Comparison of ENCODE assay signal across 1 mouse cellular context in the genomic region with DNA sequence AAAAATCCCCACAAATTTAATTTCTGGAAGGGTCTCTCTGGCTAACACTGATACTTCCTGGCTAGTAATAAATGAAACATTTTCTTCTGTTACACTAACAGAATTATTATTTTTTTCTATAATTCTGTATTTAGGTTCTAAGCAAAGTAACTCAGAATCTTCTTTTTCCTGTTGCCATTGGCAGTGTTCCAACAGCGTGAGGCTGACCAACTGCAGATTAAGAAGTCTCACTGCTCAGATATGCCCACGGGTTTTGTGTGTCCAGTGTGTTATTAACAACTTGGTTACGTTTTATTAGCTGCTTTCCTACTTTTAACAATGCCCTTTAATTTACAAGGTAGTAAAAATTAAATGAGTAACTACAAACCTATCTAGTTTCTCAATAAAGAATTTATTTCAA.
TF ChIP-seq lines count a peak whose summit lies in the region.

No protein-coding gene starts in this region.

TF ChIP-seq in MEL, 35 proteins besides CTCF, POLR2A, EP300 and RAD21 (continued from another document):
- TF ChIP-seq ZC3H11A (IDR thresholded peaks at IDR 0.05; ENCODE audit: low read depth, low read length) (no peak), MAX (IDR thresholded peaks at IDR 0.05; ENCODE audit: low read length) (no peak), TAL1 (IDR thresholded peaks at IDR 0.05; ENCODE audit: low read length) (peak; percentile 51), RCOR1 (IDR thresholded peaks at IDR 0.05; ENCODE audit: low read depth, low read length) (peak; percentile 43; the same call in 1 of the 2 replicates), CHD2 (IDR thresholded peaks at IDR 0.05; ENCODE audit: low read length) (no peak), GABPA (IDR thresholded peaks at IDR 0.05; ENCODE audit: low read depth, low read length) (no peak), MXI1 (IDR thresholded peaks at IDR 0.05; ENCODE audit: low read depth, low read length) (no peak), TCF12 (IDR thresholded peaks at IDR 0.05; ENCODE audit: low read depth, low read length) (no peak), MYB (IDR thresholded peaks at IDR 0.05; ENCODE audit: low read depth, low read length) (0 out of 2 replicates have a peak, but pooled peaks have one; percentile 28), GATA1 (IDR thresholded peaks at IDR 0.05; ENCODE audit: low read depth, low read length) (peak; percentile 52; the same call in 1 of the 2 replicates), ZNF384 (IDR thresholded peaks at IDR 0.05; ENCODE audit: low read depth, low read length) (no peak), KAT2A (conservative IDR thresholded peaks at IDR 0.05; ENCODE audit: low read depth, low read length) (no peak), POLR2AphosphoS5 (IDR thresholded peaks at IDR 0.05; ENCODE audit: borderline replicate concordance, low read depth, low read length) (no peak), ZMIZ1 (IDR thresholded peaks at IDR 0.05; ENCODE audit: low read depth, low read length) (no peak), BHLHE40 (IDR thresholded peaks at IDR 0.05; ENCODE audit: borderline replicate concordance, low read depth, low read length) (no peak)
